Mouse (Mus musculus) lung, adult 2 months (tissue): ENCODE results near the gene Gga3. TPM values are rescaled to one million over a fixed set of nuclear protein-coding genes. Genes with fewer than 3 reads are reported as not detected.

Source experiments
- DNase-seq: peaks from one replicate; pipeline ENCODE4 v3.0.0; 2022
- H3K4me1 ChIP-seq: fragments of 200-500 bp; 2 replicates; pipeline ENCODE4 v1.6.1; 2011; ENCODE audit warnings: low read length; ENCODE audit not compliant: control insufficient read depth, insufficient read depth
- H3K4me3 ChIP-seq: fragments of 200-500 bp; replicated peaks from 2 replicates; pipeline ENCODE3; 2011; ENCODE audit warnings: low read depth, mild to moderate bottlenecking, control low read depth, low read length; ENCODE audit errors: extremely low read depth
- CTCF ChIP-seq: fragments of 200-500 bp; IDR thresholded peaks from 2 replicates; pipeline ENCODE4 v1.5.1; 2011; ENCODE audit warnings: mild to moderate bottlenecking, low read length, control low read depth; ENCODE audit not compliant: insufficient read depth
- POLR2A ChIP-seq: fragments of 200-500 bp; IDR thresholded peaks from 2 replicates; pipeline ENCODE4 v1.6.1; 2011; ENCODE audit warnings: low read depth, mild to moderate bottlenecking, control low read depth, low read length, borderline replicate concordance; ENCODE audit errors: extremely low read depth
- WGBS: fragments of 180-500 bp; shearing (Covaris S2); methylation state at CpG from one replicate; pipeline ENCODE4 v1.1.7; 2018; 5-methylcytosine and 5-hydroxymethylcytosine counted together
- polyA plus RNA-seq: library from polyadenylated mRNA; depleted of rRNA; stranded (reverse); fragments of >200 nt; gene quantifications from 2 replicates; pipeline ENCODE4 v1.2.3, GENCODE M21; 2012; rRNA removed

The Gga3 gene
- polyA plus RNA-seq, 1 experiment, result 40.4 TPM

GRCm38 (mm10) chr11:115536856-115537568 is 66.8 kb downstream of the Gga3 start:
- DNase-seq, result no peak

DNA sequence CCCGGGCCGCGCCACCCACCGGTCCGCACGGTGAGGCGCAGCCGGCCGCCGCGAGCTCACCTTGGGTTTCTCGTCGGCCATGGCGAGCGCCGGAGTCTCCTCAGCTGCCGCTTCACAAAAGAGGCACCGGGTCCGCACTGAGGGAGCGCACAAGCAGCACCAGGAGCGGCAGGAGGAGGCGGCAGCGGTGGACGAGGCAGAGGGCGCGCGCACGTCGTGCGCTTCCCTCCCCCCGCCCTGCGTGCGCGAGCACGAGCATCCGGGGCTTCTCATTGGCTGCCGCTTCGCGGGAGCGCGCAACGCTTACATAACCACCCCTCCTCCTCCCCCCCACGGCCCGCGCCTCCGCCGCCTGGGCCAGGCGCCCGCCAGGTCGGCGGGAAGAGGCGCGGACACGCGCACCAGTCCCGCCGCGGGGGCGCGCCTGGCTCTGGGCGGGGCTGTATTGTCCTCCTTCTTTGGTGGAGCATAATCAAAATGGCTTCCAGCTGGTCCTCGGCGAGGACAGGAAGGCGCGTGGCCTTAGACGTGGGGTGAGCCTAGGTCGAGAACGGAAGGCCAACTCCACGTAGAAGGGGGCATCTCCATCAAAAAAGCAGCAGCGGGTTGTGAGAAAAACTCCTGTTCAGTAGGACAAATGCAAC is 67.7 kb downstream of the Gga3 start, which contains the start of gene Sumo2:
Gene Sumo2 (minus strand): TSS at position 239 of the 644 bp plus-strand sequence.
- peak; percentile 76; the same call in 1 of the 2 replicates for TF ChIP-seq POLR2A
- TF ChIP-seq CTCF, result no peak
- under 1% methylated on average over 59 of the region's 70 CpGs for WGBS
- H3K4me3 ChIP-seq, result peak within 1 kb of the TSS; percentile 63
- peaks cover 3% of the 10 kb centered on the region for H3K4me1 ChIP-seq
- peak; percentile 99 for DNase-seq

More at GRCm38 (mm10) chr11:115536856-115537568, 66.8 kb downstream of the Gga3 start:
- Histone ChIP-seq H3K4me3 (no peak overlapping the region), H3K4me1 (peaks cover 3% of the 10 kb centered on the region)
- WGBS, result 83% methylated on average over 10 of the region's 10 CpGs
- TF ChIP-seq CTCF, result no peak
- no peak for TF ChIP-seq POLR2A

- TF ChIP-seq POLR2A, result no peak
- no peak for TF ChIP-seq CTCF
- peak; percentile 54 for DNase-seq
- Histone ChIP-seq H3K4me3 (peak overlapping the region; percentile 63), H3K4me1 (peaks cover 3% of the 10 kb centered on the region)
- WGBS, result under 1% methylated on average over 79 of the region's 84 CpGs
Observed at GRCm38 (mm10) chr11:115535401-115536037, 68.3 kb downstream of the Gga3 start.

GRCm38 (mm10) chr11:115534759-115535371 is 69.0 kb downstream of the Gga3 start:
- peak overlapping the region; percentile 63 for H3K4me3 ChIP-seq
- TF ChIP-seq POLR2A, result no peak
- no peak for TF ChIP-seq CTCF

More at GRCm38 (mm10) chr11:115534759-115535371, 69.0 kb downstream of the Gga3 start:
- under 1% methylated on average over 11 of the region's 11 CpGs for WGBS
- no peak for DNase-seq
- H3K4me1 ChIP-seq, result peaks cover 3% of the 10 kb centered on the region

Other genes with a start within 250 kb of the Gga3 start
- 43.3 and 45.0 TPM in 2 replicates for gene Hid1, start 236.3 kb downstream of the Gga3 start, polyA plus RNA-seq
- 29.1 and 33.8 TPM in 2 replicates for gene Cdr2l, start 222.1 kb downstream of the Gga3 start, polyA plus RNA-seq
- 52.3 and 80.8 TPM in 2 replicates for gene Mrpl58, start 200.3 kb downstream of the Gga3 start, polyA plus RNA-seq
- 52.4 and 108 TPM in 2 replicates for gene Atp5h, start 184.1 kb downstream of the Gga3 start, polyA plus RNA-seq
- gene Kctd2, start 183.9 kb downstream of the Gga3 start, polyA plus RNA-seq, result 33.3 and 36.6 TPM in 2 replicates
- 0.07 and 0.13 TPM in 2 replicates for gene Trim80, start 163.5 kb downstream of the Gga3 start, polyA plus RNA-seq
- gene Slc16a5, start 141.6 kb downstream of the Gga3 start, polyA plus RNA-seq, result 0.80 and 0.95 TPM in 2 replicates
- 11.6 and 12.0 TPM in 2 replicates for gene Armc7, start 128.4 kb downstream of the Gga3 start, polyA plus RNA-seq
- 47.1 and 54.9 TPM in 2 replicates for gene Nt5c, start 112.2 kb downstream of the Gga3 start, polyA plus RNA-seq
- 114 and 147 TPM in 2 replicates for gene Jpt1, start 89.7 kb downstream of the Gga3 start, polyA plus RNA-seq
- gene Sumo2, start 67.8 kb downstream of the Gga3 start, polyA plus RNA-seq, result 43.5 and 67.9 TPM in 2 replicates
- gene Nup85, start 39.6 kb downstream of the Gga3 start, polyA plus RNA-seq, result 32.8 and 41.8 TPM in 2 replicates
- 13.0 and 15.8 TPM in 2 replicates for gene Mrps7, start 126 bp downstream of the Gga3 start, polyA plus RNA-seq
- gene Mif4gd, start 8.9 kb upstream of the Gga3 start, polyA plus RNA-seq, result 82.0 and 108 TPM in 2 replicates
- 38.4 and 45.9 TPM in 2 replicates for gene Slc25a19, start 24.2 kb upstream of the Gga3 start, polyA plus RNA-seq
- 38.3 and 46.6 TPM in 2 replicates for gene Grb2, start 104.5 kb upstream of the Gga3 start, polyA plus RNA-seq
- gene Tmem94, start 161.4 kb upstream of the Gga3 start, polyA plus RNA-seq, result 100.0 and 107 TPM in 2 replicates
- 105 and 144 TPM in 2 replicates for gene Caskin2, start 209.6 kb upstream of the Gga3 start, polyA plus RNA-seq
- gene Tsen54, start 210.7 kb upstream of the Gga3 start, polyA plus RNA-seq, result 28.9 and 31.3 TPM in 2 replicates
- 91.8 and 94.0 TPM in 2 replicates for gene Llgl2, start 220.0 kb upstream of the Gga3 start, polyA plus RNA-seq